Mouse (Mus musculus) mature B cell (primary cell): ENCODE results near the gene Myo1h.

Experiments used
- in situ Hi-C: fragments of 300-500 bp; cut with MboI; formaldehyde crosslinking; loops from 2 replicates; pipeline ENCODE4 v1.14.3; 2019

The Myo1h gene

DNA sequence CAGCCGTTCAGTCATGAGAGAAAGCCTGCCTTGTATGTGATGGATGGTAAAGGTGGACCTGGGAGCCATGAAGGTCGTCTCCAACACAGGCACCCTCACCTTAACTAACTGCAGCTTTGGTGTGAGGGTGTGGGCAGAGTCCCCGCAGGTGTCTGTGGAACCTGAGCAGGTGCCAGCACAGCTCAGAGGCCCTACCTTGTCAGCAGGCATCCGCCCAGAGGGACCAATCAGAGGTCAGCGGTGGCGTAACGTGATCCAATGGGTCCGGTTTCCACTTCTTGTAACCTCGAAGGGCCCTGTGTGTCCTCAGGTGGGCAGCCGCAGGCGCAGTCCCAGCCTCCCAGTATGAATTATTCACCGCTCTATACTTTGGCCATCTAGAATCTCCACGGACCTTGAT, at the start of gene Myo1h:
Myo1h (plus strand) TSS at position 293 of the 400 bp plus-strand sequence.
- in situ Hi-C loops, result no loop called here

DNA sequence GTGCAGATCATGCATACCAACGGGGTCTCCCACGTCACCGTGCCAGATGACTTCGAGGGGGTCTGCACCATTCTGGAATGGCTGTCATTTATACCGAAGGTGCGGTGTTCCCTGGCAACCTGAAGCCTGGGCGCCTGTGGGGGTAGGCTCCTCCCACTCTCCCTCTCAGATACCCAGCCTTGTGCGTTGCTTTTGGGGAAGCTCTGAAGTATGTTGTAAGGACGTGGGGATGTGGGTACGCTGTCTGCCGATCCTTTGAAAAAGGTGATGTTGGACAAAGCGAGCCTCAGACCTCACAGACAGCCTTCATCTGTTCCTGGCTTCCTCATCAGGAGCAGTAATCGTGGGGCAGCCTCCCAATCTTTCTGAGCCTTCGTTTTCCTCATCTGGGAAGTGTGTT, 49.2 kb upstream of the Myo1h start:
- in situ Hi-C loops, result no loop called here

DNA sequence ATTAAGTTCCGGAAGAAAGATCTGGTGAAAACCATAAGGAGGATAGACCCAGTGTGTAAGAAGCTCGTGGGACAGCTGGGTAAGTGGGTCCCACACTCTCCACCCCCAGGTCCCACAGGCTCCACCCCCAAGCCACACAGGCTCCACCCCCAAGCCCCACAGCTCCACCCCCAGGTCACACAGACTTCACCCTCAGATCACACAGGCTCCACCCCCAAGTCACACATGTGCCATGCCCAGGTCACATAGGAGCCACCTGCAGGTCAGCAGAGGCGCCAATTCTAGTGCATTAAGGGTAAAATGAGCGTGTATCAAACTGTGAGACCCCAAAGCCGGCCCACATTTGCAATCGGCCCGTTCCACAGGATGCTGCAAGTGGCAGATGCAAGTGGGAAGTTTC, 42.5 kb upstream of the Myo1h start:
- in situ Hi-C loops, result no loop called here

DNA sequence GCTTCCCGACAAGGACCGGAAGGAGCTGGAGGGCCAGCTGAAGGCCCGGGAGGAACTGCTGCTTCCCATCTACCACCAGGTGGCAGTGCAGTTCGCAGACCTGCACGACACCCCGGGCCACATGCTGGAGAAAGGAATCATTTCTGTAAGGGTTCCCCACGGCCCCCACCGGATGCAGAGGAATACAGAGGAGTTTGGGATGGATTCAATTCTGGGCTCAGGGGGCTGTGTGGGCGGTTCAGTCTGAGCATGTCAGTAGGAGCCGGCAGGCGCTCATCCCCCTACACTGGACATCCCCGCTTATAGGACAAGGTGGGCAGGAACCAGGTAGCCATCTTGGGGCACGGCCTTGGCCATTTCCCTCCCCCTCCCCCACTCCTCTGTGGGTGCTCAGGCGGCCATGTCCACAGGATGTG, 40.8 kb upstream of the Myo1h start:
- in situ Hi-C loops, result no loop called here

DNA sequence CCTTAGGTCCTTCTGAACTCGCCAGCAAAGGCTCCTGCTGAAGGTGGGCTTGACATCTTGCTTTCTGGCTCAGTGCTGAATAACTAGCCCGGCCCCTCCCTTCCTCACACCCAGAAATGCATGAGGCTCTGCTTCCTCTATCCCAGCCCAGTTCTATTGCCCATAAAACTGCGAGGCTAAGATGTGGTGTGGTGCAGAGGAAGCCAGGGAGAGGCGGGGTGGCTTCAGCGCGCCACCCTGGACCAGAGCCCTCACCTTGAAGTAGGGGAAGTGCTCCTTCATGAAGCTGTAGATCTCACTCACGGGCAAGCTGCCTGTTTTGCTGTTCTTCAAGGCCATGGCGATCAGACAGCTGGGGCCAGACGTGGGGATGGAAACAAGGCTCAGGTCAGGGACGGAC, 29.5 kb upstream of the Myo1h start:
- in situ Hi-C loops, result no loop called here

DNA sequence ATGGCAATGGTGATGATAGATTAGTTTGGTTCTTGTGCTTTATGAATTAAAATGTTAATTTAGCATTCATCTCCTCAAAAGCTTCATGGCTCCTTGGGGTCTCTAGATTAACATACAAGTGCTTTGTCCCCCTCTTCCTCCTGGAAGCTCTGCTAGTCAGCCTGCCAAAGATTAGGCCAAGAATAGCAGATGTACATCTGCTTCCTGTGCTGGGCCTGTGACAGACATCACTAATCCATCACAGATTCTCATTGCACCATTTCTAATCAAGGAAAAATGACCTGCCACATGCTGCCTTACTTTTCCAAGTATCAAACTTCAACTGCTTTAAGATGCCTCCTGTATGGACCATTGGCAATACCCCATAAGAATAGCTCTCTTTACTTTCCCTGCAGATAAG, 27.5 kb upstream of the Myo1h start:
- in situ Hi-C loops, result no loop called here

DNA sequence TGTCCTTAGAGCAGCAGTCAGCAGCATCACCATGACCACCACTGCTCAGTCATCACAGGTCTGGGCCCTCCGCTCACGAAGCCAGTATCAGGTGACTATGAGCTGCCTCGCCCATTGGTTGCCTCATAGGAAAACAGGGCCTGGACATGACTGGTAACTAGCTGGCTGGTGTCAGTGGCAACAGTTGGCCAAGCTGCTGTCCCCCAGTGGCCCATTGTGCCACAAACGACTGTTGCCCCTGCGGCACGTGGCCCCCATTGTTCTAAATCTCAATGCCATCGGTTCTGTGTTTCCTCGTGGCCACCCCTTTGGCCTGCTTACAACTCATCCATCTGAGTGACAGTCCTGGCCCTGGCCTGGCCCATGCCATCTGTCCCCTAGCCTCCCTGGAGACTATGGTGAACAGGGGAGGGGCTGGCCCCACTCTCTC, 24.9 kb upstream of the Myo1h start:
- in situ Hi-C loops, result no loop called here

DNA sequence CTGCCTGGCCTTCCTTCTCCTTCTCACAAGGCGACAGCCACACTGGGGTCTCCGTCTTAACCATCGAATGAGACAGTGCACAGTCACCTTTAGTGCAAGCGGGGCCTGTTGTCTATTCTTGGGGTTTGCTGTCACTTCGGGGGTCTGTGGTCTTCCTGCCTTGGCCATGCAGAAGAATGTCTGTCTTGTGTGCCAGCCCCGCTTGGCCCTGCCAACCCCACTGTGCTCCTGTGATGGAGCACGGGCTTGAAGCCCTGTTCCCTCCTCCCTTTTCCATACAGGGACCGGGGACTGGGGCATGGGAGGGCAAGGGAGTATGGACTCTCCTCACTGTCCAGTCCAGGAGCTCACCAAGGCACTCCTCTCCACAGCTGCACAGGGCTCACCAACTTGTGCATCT, 24.2 kb upstream of the Myo1h start:
- in situ Hi-C loops, result no loop called here

DNA sequence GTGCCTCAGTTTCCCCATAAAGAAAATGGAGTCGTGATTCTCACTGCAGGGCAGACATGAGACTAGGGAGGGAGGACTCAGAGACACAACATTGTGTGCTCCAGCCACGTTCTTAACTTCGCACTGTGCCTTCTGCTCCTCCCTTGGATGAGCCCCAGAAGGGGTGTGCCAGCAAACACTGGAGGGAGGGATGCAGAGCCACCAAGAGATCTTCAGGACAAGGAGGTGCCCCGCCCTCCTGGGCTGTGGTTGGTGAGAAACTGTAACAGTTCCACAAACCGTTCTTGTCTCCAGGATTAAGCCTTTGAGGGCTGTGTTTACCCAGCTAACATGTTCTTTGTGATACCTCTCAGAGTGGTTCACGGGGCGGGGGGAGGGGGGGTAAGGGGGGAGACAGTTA, 20.3 kb upstream of the Myo1h start:
- in situ Hi-C loops, result no loop called here

DNA sequence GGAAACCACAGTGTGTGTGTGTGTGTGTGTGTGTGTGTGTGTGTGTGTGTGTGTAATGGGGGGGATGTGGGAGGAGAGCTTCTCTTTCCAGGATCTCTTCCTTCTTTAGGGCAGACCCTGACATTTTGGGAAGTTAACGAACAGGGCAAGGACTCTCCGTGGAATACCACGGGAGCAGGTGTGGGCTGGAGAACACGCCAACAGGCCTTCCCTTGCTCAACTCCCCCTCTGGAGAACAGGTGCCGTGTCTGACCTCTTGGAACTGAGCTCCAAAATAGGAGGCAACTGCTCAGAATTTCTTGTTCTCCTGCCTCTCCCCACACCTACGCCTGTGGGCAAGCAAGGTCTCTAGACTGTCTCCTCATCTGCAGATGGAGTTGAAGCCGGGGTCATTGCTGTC, 19.5 kb upstream of the Myo1h start:
- in situ Hi-C loops, result no loop called here

DNA sequence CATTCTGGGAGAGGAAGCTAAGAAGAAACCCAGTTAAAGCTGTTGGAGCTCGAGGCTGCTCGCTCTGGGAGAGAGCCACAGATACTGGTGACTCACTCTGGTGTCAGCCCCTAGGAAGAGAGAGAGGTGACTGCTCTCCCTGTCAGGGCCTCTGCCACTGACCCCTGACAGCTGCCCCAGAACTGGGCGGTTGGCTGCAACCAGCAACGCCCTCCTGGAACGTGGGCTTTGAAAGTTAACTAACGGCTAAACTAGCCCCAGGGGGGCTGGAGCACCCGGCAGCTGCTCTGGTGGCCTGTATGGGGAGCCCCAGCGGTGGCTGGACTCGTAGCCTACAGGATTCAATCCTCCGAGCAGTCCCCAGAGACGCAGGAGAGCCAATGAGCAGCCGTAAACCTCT, 19.0 kb upstream of the Myo1h start:
- in situ Hi-C loops, result no loop called here

DNA sequence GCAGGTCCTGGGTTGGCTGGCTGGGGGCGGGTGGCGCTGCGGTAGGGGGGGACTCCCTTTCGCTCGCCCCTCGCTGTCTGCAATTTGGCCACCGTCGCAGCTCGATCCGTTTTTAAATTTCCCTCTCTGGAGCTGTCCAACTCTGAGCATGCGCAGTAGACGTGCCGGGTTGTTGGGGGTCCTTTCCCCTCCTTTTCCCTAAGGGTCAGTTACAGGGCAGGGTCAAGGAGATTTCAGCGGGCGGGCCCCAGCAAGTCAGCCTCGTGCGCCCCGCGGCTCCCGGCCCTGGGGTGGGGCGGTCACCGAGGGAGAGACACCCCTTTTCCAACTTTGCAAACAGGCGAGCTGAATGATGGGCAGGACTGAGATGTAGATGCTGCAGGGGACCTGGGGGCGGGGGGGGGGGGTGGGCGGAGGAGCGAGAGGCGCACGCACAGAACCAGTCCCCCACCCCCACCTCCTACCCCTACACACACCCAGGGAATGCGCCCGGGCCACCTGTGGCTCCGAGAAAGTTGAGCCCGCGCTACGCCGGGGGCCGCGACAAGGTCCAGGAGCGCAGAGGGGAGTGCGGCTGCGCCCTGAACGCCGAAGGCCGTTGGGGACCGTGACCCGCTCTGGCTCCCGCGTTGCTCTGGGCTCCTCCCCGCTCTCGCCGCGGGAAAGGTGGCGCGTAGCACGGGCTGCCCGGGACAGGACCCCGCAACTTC, 15.1 kb upstream of the Myo1h start, which contains the start of gene Foxn4:
Foxn4 (minus strand) TSS at position 115 of the 710 bp plus-strand sequence.
- in situ Hi-C loops, result no loop called here

DNA sequence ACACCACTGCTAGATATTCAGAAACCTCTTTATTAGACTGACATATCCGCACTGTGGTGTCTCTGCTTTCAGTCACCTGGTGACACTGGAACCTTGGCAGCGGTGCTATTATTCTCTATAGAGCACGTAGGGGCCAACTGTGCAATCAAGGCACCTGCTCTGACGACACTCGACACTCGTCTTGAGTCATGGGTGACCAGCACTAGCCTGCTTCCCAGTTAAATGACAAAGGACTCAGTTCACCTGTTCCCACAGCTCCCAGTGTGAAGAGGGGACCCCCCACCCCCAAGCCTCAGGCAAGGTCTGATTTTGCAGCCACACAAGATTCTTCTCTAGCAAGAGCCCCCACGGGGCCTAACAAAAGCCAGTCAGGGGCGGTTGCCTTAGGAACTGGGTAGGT, 13.6 kb upstream of the Myo1h start:
- in situ Hi-C loops, result no loop called here

DNA sequence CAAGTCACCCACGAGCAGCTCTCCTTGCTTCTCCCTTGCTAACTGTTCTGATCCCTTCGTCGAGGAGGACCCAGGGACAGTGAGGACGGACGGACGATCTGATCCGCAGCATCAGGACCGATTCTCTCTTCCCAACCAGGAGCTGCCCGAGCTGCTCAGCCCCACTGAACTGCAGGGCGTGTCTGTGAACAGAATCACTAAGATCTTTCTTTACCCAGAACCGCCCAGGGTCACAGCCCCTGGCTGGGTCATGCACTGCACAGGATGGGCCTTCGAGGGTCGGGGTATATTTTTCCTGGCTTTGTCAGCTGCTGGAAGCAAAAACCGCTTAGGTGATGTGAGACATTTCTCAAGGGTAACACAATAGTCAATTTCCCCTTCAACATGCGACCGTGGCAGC, 13.0 kb upstream of the Myo1h start:
- in situ Hi-C loops, result no loop called here

DNA sequence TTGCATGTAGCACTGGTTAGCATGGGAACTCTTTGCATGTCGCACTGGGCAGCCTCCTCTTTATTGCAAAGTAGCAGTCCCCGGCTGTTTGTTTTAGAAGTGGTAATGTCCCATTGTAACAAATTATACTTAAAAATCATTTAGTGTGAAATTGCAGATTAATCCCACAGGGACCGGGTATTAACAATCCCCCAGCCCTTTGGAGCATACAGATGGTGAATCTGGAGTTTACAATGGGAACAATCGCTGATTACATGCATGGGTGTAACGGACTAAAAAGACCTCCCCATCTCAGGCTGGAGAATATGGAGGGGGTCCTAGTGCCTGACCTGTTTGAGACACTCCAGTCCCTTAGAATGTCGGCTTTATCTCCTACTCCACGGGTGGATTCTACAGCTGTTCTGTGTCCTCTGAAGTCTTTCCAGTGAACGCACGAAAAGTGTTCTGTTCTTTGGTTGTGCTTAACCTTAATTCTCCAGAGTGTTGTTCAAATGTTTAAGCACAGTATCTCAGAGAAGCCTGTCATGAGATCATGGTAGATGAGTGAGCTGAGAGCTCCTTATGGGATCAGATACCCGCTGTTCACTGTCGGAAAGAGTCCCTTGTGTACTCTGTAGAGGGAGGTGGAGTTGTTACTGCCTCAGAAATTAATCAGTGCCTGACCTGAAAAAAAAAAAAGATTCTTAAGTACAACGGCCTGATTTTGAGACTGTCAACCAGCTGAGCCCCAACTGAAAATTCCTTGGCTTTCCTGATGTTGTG, 9.4 kb upstream of the Myo1h start:
- in situ Hi-C loops, result no loop called here

DNA sequence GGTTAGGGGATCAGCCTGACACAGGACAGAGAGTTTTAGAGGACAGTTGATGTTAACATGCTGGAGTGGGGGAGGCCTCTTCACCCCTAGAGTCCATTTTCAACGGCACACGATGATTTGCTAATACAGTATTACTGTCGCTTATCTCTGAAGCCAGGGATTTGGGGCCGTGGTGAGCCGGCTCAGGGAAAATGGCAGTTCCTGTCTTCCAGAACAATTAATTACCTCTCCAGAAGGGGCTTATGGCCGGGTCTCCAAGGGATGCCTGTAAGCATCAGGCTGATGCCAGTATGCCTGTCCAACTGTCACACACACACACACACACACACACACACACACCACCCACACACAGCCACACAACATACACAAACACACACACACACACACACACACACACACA, 6.6 kb upstream of the Myo1h start:
- in situ Hi-C loops, result no loop called here

DNA sequence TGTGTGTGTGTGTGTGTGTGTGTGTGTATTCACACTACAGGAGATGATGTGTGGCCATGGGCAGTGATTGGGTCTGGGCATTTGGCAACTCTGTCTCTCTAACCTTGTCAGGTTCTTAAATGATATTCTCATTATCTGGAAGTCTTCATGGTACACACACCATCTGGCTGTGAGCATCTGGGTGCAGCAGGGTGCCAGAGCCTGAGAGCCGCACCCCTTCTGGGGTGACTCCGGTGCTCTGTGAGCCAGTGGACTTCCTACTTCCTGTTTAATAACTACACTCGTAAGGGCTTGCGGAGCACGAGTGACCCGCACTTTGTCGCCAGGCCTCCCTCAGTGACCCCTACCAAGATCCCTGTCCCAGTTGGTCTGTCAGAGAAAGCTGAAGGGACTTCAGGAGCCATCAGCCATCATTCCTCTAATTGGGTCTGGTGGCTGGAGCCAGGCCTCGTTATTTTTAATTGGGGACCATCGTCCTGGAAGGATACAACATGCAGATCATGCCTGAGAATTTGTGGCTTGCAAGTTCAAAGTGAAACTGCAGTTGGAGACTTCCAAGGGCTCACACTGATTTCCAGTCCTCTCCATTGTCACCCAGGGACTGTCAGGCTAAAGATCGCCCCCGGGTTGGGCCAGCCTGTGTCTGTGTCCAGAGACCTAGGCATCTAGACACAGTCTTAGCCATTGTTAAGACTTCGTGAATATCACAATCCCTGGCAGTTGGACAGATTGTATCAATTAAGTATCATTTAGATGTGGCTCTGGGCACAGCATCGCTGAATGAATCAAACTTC, 4.2 kb upstream of the Myo1h start:
- in situ Hi-C loops, result no loop called here

DNA sequence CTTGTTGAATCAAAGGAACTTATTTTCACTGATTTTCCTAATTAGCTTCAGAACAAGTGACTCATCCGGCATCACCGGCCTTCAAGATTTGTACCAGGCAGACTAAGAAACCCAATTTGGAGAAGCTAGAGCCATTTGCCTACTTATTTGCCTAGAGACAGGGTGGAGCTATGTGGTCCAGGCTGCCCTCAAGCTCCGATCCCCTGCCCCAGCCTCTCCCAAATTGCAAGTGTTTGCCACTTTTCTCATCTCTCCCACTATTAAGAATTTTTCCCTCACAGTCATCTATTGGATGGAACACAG, 3.6 kb upstream of the Myo1h start:
- in situ Hi-C loops, result no loop called here

DNA sequence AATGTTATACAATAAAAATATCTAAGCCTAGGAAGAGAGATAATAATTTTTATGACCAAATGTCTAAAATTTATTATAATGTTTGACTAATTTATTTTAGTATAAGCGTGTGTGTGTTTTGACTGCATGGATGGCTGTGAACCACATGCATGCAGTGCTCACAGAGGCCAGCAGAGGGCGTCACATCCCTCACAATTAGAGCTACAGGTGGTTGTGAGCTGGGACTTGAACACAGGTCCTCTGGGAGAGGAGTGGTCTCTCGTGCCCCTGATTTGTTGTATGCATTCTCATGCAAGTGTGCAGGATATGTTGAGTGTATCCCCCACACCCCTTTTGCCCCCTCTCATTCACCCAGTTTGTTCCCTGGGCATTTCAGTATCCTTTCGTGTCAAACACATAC, 2.9 kb upstream of the Myo1h start:
- in situ Hi-C loops, result no loop called here

DNA sequence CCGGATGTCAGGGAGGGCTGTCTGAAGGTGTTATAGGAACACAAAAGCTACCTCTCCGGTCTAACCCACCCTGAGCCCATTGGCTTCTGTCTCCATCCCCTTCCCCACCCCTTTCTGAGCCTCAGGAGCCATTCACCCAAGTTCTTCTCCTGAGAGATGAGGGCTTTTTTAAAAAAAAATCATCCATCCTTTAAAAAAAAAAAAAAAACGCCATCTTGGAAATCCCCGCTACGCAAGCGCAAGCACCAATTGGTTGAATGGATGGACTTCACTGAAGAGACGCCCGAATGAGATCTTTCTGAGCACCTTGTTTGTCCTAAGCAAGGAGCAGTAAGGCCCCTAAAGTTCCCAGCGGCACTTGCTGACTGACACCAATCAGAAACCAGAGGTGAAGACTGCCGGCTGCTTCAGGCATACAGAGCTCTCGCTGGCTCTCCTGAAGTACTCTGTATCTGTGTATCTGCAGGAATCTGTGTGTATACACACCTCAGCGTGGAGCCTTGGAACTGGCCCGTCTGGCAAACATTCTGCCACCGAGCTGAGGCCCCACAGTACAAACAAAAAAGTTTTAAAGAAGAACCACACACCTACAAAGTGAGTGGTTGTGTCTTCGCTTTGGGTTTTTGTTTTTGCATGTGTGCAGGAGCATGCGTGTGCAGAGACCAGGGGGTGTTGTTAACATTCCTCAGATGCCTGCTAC, 1.9 kb upstream of the Myo1h start:
- in situ Hi-C loops, result no loop called here

DNA sequence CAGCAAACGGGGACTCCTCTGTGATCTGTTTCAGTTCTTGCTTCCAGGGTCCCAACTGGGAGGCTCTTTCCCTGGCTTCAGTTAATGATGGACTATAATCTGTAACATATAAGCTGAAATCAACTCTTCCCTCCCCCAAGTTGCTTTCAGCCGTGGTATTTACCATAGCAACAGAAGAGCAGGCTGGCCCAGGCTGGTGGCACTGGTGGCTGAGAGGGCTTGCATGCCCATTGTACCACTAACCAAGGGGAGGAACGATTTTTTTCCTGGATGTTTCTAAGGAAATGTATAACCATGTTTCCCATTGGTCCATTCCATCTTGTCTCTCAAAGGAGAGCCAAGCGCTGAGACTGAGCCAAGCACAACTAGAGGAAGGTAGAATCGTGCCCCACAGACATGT, 570 bp upstream of the Myo1h start:
- in situ Hi-C loops, result no loop called here

DNA sequence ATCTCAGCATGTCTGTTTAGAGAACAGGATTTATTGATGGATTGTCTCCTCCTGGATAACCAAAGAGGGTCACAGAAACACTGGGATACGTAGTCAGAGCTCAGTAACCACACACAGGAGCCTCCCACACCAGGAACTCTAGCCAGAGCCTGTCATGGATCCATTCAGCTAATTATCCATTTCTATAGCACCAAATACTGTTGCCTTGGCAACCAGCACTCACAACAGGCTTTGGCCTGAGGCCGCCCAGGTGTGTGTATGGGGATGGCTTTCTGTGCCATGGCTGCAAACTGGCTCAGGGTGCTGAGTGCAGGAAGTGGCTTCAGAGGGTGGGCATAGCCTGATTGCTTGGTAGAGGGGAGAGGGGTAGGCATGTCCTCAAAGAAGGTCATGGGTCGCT, 1.0 kb downstream of the Myo1h start:
- in situ Hi-C loops, result no loop called here
